Mouse (Mus musculus): ENCODE measurements around the gene Fgfr2.
A peak's percentile ranks its signal among the peaks of the same experiment; 100 is the strongest.

The Fgfr2 gene

GRCm38 (mm10) chr7:133002271-133002670 lies 120.9 kb downstream of the Fgfr2 start:
- DNase-seq: no peak

- no peak for DNase-seq
Observed at GRCm38 (mm10) chr7:133001388-133001787, 121.8 kb downstream of the Fgfr2 start.

GRCm38 (mm10) chr7:132999061-132999460 lies 124.1 kb downstream of the Fgfr2 start:
- no peak for DNase-seq

- peak; percentile 6 for DNase-seq
Observed at GRCm38 (mm10) chr7:132998639-132999038, 124.5 kb downstream of the Fgfr2 start.

GRCm38 (mm10) chr7:132996391-132996790 lies 126.8 kb downstream of the Fgfr2 start:
- DNase-seq: peak; percentile 31

- DNase-seq: no peak
Observed at GRCm38 (mm10) chr7:132994628-132995191, 128.4 kb downstream of the Fgfr2 start.

GRCm38 (mm10) chr7:132994120-132994519 lies 129.0 kb downstream of the Fgfr2 start:
- DNase-seq: no peak

- no peak for DNase-seq
Observed at GRCm38 (mm10) chr7:132992967-132993615, 130.1 kb downstream of the Fgfr2 start.

GRCm38 (mm10) chr7:132991240-132991900 lies 131.8 kb downstream of the Fgfr2 start:
- no peak for DNase-seq

GRCm38 (mm10) chr7:132989839-132990238 lies 133.3 kb downstream of the Fgfr2 start:
- no peak for DNase-seq

GRCm38 (mm10) chr7:132982639-132983038 lies 140.5 kb downstream of the Fgfr2 start:
- no peak for DNase-seq

GRCm38 (mm10) chr7:132977981-132978380 lies 145.2 kb downstream of the Fgfr2 start:
- no peak for DNase-seq

GRCm38 (mm10) chr7:132976079-132976478 lies 147.1 kb downstream of the Fgfr2 start:
- no peak for DNase-seq

- DNase-seq: no peak
Observed at GRCm38 (mm10) chr7:132972079-132972478, 151.1 kb downstream of the Fgfr2 start.

GRCm38 (mm10) chr7:132965707-132966106 lies 157.4 kb downstream of the Fgfr2 start:
- no peak for DNase-seq

- no peak for DNase-seq
Observed at GRCm38 (mm10) chr7:132964395-132964794, 158.8 kb downstream of the Fgfr2 start.

GRCm38 (mm10) chr7:132950613-132951012 lies 172.5 kb downstream of the Fgfr2 start:
- no peak for DNase-seq

- no peak for DNase-seq
Observed at GRCm38 (mm10) chr7:132949968-132950367, 173.2 kb downstream of the Fgfr2 start.

- DNase-seq: no peak
Observed at GRCm38 (mm10) chr7:132940569-132940968, 182.6 kb downstream of the Fgfr2 start.

GRCm38 (mm10) chr7:132939118-132939517 lies 184.0 kb downstream of the Fgfr2 start:
- DNase-seq: no peak

- no peak for DNase-seq
Observed at GRCm38 (mm10) chr7:132934743-132935142, 188.4 kb downstream of the Fgfr2 start.

- no peak for DNase-seq
Observed at GRCm38 (mm10) chr7:132933331-132933730, 189.8 kb downstream of the Fgfr2 start.

GRCm38 (mm10) chr7:132931560-132932351 lies 191.4 kb downstream of the Fgfr2 start:
- DNase-seq: peak; percentile 70
